In genomic region chr6:19282682-19283333, GRCm38 (mm10) we compare ENCODE assay signal across 12 mouse cellular contexts.
DNase-seq lines count a peak whose midpoint lies in the region; ATAC-seq and TF ChIP-seq lines count a peak whose summit lies in the region.
"Had no signal": no experiment of that assay in that cellular context is flagged by ENCODE, and none has a peak within 500 bp of the region (broad histone marks: within the 10 kb centered on the region; RNA-seq: fewer than 3 reads in every experiment).

No protein-coding gene starts in this region.

- peak overlapping the region; percentile 38; the same call in 1 of the 2 replicates for H3K27ac ChIP-seq in hindbrain, embryonic 14.5 days
- H3K27ac ChIP-seq in hindbrain, embryonic 11.5 days (ENCODE audit: low read depth, low read length): no peak overlapping the region
- peak overlapping the region; percentile 41; the same call in 1 of the 2 replicates for H3K27ac ChIP-seq in hindbrain, postnatal 0 days
- H3K27ac ChIP-seq: limb, embryonic 13.5 days; macrophage had no signal

- H3K4me2 ChIP-seq in hindbrain, embryonic 14.5 days (replicated peaks): no peak overlapping the region
- no peak overlapping the region for H3K4me2 ChIP-seq in hindbrain, embryonic 11.5 days (replicated peaks; ENCODE audit: low read depth, low read length)
- H3K4me2 ChIP-seq in hindbrain, postnatal 0 days (ENCODE audit: low read depth, low read length): no peak overlapping the region
- H3K4me2 ChIP-seq: limb, embryonic 13.5 days had no signal

- ATAC-seq in hindbrain, embryonic 14.5 days (ENCODE audit: low FRiP score): peak; percentile 72; the same call in 1 of the 2 replicates
- no peak for ATAC-seq in hindbrain, embryonic 11.5 days (ENCODE audit: low FRiP score)
- peak; percentile 89 for ATAC-seq in hindbrain, postnatal 0 days

- no peak for TF ChIP-seq CTCF in hindbrain, postnatal 0 days (IDR thresholded peaks at IDR 0.05; ENCODE audit: low read depth)

- no peak overlapping the region for H3K4me3 ChIP-seq in hindbrain, embryonic 14.5 days (replicated peaks; ENCODE audit: low read length)
- H3K4me3 ChIP-seq in hindbrain, embryonic 11.5 days (ENCODE audit: low read depth, low read length): no peak overlapping the region
- no peak overlapping the region for H3K4me3 ChIP-seq in hindbrain, postnatal 0 days (ENCODE audit: low read length)
- H3K4me3 ChIP-seq: limb, embryonic 13.5 days had no signal

- no peaks in the 10 kb centered on the region for H3K9me3 ChIP-seq in hindbrain, embryonic 14.5 days (ENCODE audit: control insufficient read depth, low read length)
- no peaks in the 10 kb centered on the region for H3K9me3 ChIP-seq in hindbrain, embryonic 11.5 days (ENCODE audit: control insufficient read depth, low read length)
- no peaks in the 10 kb centered on the region for H3K9me3 ChIP-seq in hindbrain, postnatal 0 days (ENCODE audit: low read length)
- H3K9me3 ChIP-seq: limb, embryonic 13.5 days had no signal

- DNase-seq in hindbrain, embryonic 14.5 days (ENCODE audit: low spot score): peak; percentile 44
- no peak for DNase-seq in hindbrain, embryonic 11.5 days (ENCODE audit: low spot score)
- DNase-seq in cerebellum, adult 9-10 months: peak; percentile 98
- peak; percentile 85 for DNase-seq in hindbrain, postnatal 0 days (ENCODE audit: low spot score)
- peak; percentile 6 for DNase-seq in mesoderm, embryonic 11.5 days (ENCODE audit: low read depth, low spot score)
- no peak for DNase-seq in B cell, adult 2 months
- DNase-seq in adipocyte (ENCODE audit: low spot score): no peak
- DNase-seq in urinary bladder, postnatal 10 days (ENCODE audit: low spot score): no peak
- DNase-seq: heart, postnatal 4 days; thymus, postnatal 14 days had no signal

- no peaks in the 10 kb centered on the region for H3K27me3 ChIP-seq in hindbrain, embryonic 14.5 days (ENCODE audit: control insufficient read depth, insufficient read depth, low read length)
- no peaks in the 10 kb centered on the region for H3K27me3 ChIP-seq in hindbrain, embryonic 11.5 days (ENCODE audit: control insufficient read depth, insufficient read depth, low read length)
- H3K27me3 ChIP-seq in hindbrain, postnatal 0 days (ENCODE audit: insufficient read depth, low read length): no peaks in the 10 kb centered on the region
- H3K27me3 ChIP-seq: limb, embryonic 13.5 days had no signal

- WGBS in hindbrain, embryonic 14.5 days: 51% methylated on average over 4 of the region's 4 CpGs
- 79% methylated on average over 4 of the region's 4 CpGs for WGBS in hindbrain, embryonic 11.5 days
- WGBS in hindbrain, postnatal 0 days: 35% methylated on average over 4 of the region's 4 CpGs

- H3K36me3 ChIP-seq in hindbrain, embryonic 14.5 days (replicated peaks; ENCODE audit: control insufficient read depth, insufficient read depth): no peaks in the 10 kb centered on the region
- H3K36me3 ChIP-seq in hindbrain, embryonic 11.5 days (ENCODE audit: control insufficient read depth, insufficient read depth, low read length): no peaks in the 10 kb centered on the region
- no peaks in the 10 kb centered on the region for H3K36me3 ChIP-seq in hindbrain, postnatal 0 days (ENCODE audit: insufficient read depth, low read length)
- H3K36me3 ChIP-seq: limb, embryonic 13.5 days had no signal

- H3K9ac ChIP-seq in hindbrain, embryonic 14.5 days: no peak overlapping the region
- no peak overlapping the region for H3K9ac ChIP-seq in hindbrain, embryonic 11.5 days (ENCODE audit: low read depth, low read length)
- H3K9ac ChIP-seq in hindbrain, postnatal 0 days (replicated peaks; ENCODE audit: low read length): no peak overlapping the region
- H3K9ac ChIP-seq: limb, embryonic 13.5 days had no signal

- no peaks in the 10 kb centered on the region for H3K4me1 ChIP-seq in hindbrain, embryonic 14.5 days (replicated peaks; ENCODE audit: control insufficient read depth, insufficient read depth, low read length)
- H3K4me1 ChIP-seq in hindbrain, embryonic 11.5 days (replicated peaks; ENCODE audit: control insufficient read depth, insufficient read depth, low read length): no peaks in the 10 kb centered on the region
- H3K4me1 ChIP-seq in hindbrain, postnatal 0 days (ENCODE audit: insufficient read depth, low read length): no peaks in the 10 kb centered on the region
- H3K4me1 ChIP-seq: limb, embryonic 13.5 days had no signal

Comparison
In these comparisons a context has a peak if more than half of its experiments do, and no peak if none do; other contexts are left out.
1. DNase-seq: peak in hindbrain, embryonic 14.5 days (single experiment), cerebellum, adult 9-10 months (single experiment), hindbrain, postnatal 0 days (single experiment) and mesoderm, embryonic 11.5 days (single experiment); none in hindbrain, embryonic 11.5 days (single experiment), B cell, adult 2 months (0 of 2), adipocyte (single experiment) and urinary bladder, postnatal 10 days (single experiment).